Mouse (Mus musculus) limb, embryonic 13.5 days (tissue): ENCODE measurements around the gene Ifi44. TPM values are rescaled to one million over a fixed set of nuclear protein-coding genes. Genes with fewer than 3 reads are reported as not detected.
A peak's percentile ranks its signal among the peaks of the same experiment; 100 is the strongest.

Experiments used
- ATAC-seq: fragments of 200-750 bp; cut with Nextera tagmentation; 2 replicates; pipeline ENCODE4 v1.8.0; 2017; ENCODE audit warnings: low read depth, moderate number of reproducible peaks, moderate TSS enrichment; ENCODE audit not compliant: low FRiP score
- H3K27ac ChIP-seq: fragments of 300-500 bp; sonication (generic); 2 replicates; pipeline ENCODE4 v1.5.1; 2015; ENCODE audit warnings: inconsistent platforms, mild to moderate bottlenecking, moderate library complexity
- H3K27me3 ChIP-seq: fragments of 300-500 bp; sonication (generic); 2 replicates; pipeline ENCODE4 v1.6.1; 2015; ENCODE audit warnings: mild to moderate bottlenecking, inconsistent platforms
- H3K36me3 ChIP-seq: fragments of 300-500 bp; sonication (generic); 2 replicates; pipeline ENCODE4 v1.6.1; 2015; ENCODE audit warnings: inconsistent platforms, mild to moderate bottlenecking, moderate library complexity
- H3K4me1 ChIP-seq: fragments of 300-500 bp; sonication (generic); 2 replicates; pipeline ENCODE4 v1.6.1; 2015; ENCODE audit warnings: inconsistent platforms
- H3K4me2 ChIP-seq: fragments of 300-500 bp; sonication (generic); replicated peaks from 2 replicates; pipeline ENCODE4 v1.6.1; 2015; ENCODE audit warnings: inconsistent platforms, mild to moderate bottlenecking, moderate library complexity
- H3K4me3 ChIP-seq: fragments of 300-500 bp; sonication (generic); 2 replicates; pipeline ENCODE4 v1.5.1; 2015; ENCODE audit warnings: moderate library complexity, mild to moderate bottlenecking, inconsistent platforms
- H3K9ac ChIP-seq: fragments of 300-500 bp; sonication (generic); 2 replicates; pipeline ENCODE4 v1.6.1; 2015; ENCODE audit warnings: mild to moderate bottlenecking, inconsistent platforms
- H3K9me3 ChIP-seq: fragments of 300-500 bp; sonication (generic); 2 replicates; pipeline ENCODE4 v1.6.1; 2016; ENCODE audit warnings: inconsistent platforms
- WGBS: fragments of 180-500 bp; shearing (Covaris S2); methylation state at CpG from one replicate; pipeline ENCODE4 v1.1.7; 2015; 5-methylcytosine and 5-hydroxymethylcytosine counted together
- polyA plus RNA-seq: library from polyadenylated mRNA; unstranded; fragments of >200 nt; fragmentation: Nextera tagmentation; extraction: Ambion mirVana; gene quantifications from 2 replicates; pipeline ENCODE4 v1.2.1, GENCODE M21; 2015

Gene Ifi44
- polyA plus RNA-seq = 0.48 and 0.51 TPM in 2 replicates

DNA sequence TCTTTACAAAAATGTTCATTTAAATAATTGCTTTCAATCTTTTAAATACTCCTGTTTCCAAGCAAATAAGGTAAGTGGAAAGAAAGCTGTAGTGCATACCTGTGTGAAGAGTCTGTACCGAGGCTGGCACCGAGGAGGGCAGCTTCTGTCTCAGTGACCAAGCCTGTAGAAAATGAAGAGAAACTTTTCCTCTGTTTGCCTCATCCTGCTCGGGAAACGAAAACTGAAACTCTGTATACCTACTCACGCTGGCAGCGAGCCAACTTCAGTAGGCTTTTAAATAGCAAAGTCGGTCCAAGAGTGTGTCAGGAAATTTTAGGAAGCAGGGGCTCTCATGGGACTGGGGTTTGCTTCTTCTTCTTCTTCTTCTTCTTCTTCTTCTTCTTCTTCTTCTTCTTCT, at the start of gene Ifi44:
Gene Ifi44 (minus strand): TSS at position 224 of the 400 bp plus-strand sequence.
- Histone ChIP-seq H3K27me3 (no peaks in the 10 kb centered on the region), H3K27ac (no peak within 1 kb of the TSS), H3K4me2 (no peak within 1 kb of the TSS), H3K4me1 (no peaks in the 10 kb centered on the region), H3K9me3 (no peaks in the 10 kb centered on the region), H3K4me3 (no peak within 1 kb of the TSS), H3K9ac (no peak within 1 kb of the TSS), H3K36me3 (no peaks in the 10 kb centered on the region)
- 47% methylated on average over 7 of the region's 7 CpGs for WGBS
- no peak for ATAC-seq

DNA sequence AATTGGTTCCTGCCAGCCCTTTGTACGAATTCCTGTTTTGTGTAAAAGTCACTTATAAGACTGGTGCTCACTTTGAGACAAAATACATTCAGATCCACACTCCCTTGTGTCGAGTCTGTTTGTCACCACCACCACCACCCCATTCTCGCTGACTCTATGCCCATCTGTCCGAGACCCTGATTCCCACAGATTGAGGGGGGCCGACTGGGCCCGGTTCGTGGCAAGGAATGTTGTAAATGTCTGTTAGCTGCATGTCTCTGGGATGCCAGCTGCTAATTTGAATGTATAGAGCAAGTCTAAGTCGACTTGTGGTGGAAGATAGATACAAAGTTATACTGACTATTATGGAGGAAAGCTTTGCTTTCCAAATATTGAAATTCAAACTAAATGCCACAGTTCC, 38.9 kb upstream of the Ifi44 start:
- Histone ChIP-seq H3K27ac (no peak overlapping the region), H3K9ac (no peak overlapping the region), H3K4me3 (no peak overlapping the region), H3K4me1 (no peaks in the 10 kb centered on the region), H3K27me3 (no peaks in the 10 kb centered on the region), H3K36me3 (no peaks in the 10 kb centered on the region), H3K4me2 (no peak overlapping the region), H3K9me3 (no peaks in the 10 kb centered on the region)
- WGBS = 80% methylated on average over 8 of the region's 8 CpGs
- no peak for ATAC-seq

DNA sequence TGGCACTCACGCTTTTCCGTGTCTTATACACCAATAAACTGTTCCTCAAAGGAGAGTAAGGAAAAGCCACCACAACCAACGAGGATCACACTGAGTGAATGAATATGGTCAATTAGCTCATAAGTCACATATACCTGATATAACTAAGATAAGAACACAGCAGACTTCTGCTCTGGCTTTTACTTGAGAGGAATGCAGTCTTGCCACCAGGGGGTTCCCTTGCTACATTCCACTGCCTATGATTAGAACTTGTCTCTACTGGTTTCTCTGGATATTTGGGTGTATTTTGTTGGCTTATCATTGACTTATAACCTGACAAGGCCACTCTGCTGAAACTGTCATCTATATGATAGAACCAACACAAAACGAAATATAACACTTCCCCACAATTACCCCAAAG, 25.3 kb upstream of the Ifi44 start:
- Histone ChIP-seq H3K9ac (no peak overlapping the region), H3K36me3 (no peaks in the 10 kb centered on the region), H3K9me3 (no peaks in the 10 kb centered on the region), H3K27me3 (no peaks in the 10 kb centered on the region), H3K4me1 (no peaks in the 10 kb centered on the region), H3K4me3 (no peak overlapping the region), H3K27ac (no peak overlapping the region), H3K4me2 (no peak overlapping the region)
- 0 out of 2 replicates have a peak, but pooled peaks have one; percentile 11 for ATAC-seq
- WGBS = 70% methylated on average over 4 of the region's 4 CpGs

DNA sequence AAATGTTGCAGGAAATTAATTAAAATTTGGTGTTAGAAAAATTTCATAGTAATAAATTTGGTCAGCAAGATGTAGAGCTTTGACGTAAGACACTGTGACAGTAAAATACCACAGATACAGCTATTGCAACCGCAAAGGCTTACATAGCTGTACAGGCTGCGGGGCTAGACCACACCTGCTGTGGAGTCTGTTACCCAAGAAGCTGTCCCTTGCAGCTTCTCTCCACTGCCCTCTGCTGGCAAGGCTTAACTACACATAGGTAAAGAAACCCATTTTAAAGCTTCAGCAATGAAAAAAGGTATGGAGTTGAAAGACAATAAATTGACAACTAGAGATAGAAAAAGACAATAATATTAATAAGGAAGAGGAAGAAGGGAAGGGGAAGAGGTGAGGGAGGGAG, 21.3 kb upstream of the Ifi44 start:
- Histone ChIP-seq H3K9ac (no peak overlapping the region), H3K9me3 (no peaks in the 10 kb centered on the region), H3K27me3 (no peaks in the 10 kb centered on the region), H3K27ac (no peak overlapping the region), H3K4me2 (no peak overlapping the region), H3K4me1 (no peaks in the 10 kb centered on the region), H3K36me3 (no peaks in the 10 kb centered on the region), H3K4me3 (no peak overlapping the region)
- 56% methylated on average over 3 of the region's 3 CpGs for WGBS
- ATAC-seq = peak; percentile 28; the same call in 1 of the 2 replicates

DNA sequence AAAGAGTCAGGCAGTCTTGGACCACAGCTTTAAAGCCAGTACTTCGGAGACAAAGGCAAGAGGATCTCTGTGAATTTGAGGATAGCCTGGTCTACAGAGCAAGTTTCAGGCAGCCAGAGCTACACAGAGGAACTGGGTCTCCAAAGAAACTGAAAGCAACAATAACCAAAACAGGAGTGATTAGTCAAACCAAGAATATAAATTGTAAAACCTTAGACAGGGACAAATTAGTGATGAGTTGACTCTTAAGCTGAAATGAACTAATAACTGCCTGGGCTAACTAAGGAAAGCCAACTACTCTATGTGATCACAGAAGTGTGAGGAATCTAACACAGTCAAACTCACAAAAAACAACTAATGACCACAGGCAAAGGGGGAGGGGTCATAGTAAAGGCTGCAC, 1.2 kb downstream of the Ifi44 start:
- ATAC-seq = no peak

DNA sequence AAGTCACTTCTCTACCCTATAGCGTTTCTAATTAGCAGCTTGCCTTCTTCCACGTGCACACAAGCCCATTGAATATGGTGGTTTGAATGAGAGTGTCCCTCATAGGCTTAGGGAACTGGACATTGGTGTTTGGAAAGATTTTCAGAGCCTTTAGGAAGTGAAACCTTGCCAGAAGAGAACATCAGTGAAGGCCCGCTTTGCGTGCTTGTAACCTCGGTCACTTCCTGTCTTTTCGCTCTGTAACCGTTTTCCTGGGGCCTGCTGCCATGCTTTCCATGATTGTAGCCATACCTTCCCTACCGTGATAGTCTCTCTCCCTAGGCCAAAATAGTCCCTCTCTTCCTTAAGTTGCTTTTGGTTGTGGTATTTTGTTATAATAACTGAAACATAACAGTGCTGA, 3.7 kb downstream of the Ifi44 start:
- Histone ChIP-seq H3K9me3 (no peaks in the 10 kb centered on the region), H3K4me1 (no peaks in the 10 kb centered on the region), H3K9ac (no peak overlapping the region), H3K36me3 (no peaks in the 10 kb centered on the region), H3K4me3 (no peak overlapping the region), H3K27me3 (no peaks in the 10 kb centered on the region), H3K4me2 (no peak overlapping the region), H3K27ac (no peak overlapping the region)
- no peak for ATAC-seq
- 89% methylated on average over 8 of the region's 8 CpGs for WGBS

More for the DNA sequence above, 1.2 kb downstream of the Ifi44 start:
- Histone ChIP-seq H3K27ac (no peak overlapping the region), H3K9me3 (no peaks in the 10 kb centered on the region), H3K4me3 (no peak overlapping the region), H3K36me3 (no peaks in the 10 kb centered on the region), H3K4me1 (no peaks in the 10 kb centered on the region), H3K4me2 (no peak overlapping the region), H3K27me3 (no peaks in the 10 kb centered on the region), H3K9ac (no peak overlapping the region)
- 87% methylated on average over 1 of the region's 1 CpGs for WGBS

DNA sequence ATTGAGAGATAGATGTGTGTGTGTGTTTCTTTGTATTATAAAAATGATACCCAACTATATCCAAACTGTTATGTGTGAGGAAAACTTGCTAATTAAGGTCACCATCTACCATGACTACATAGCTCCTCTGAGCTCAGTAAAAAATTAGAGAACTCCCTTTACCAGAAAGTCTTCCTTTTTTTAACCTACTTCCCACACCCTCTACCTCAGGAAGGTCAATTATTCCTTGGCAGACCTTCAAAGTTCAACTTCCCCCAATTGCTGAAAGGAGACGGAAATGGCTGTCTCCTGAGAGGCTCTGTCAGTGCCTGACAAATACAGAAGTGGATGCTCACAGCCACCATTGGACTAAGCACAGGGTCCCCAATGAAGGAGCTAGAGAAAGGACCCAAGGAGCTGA, 7.5 kb downstream of the Ifi44 start:
- 66% methylated on average over 1 of the region's 1 CpGs for WGBS

DNA sequence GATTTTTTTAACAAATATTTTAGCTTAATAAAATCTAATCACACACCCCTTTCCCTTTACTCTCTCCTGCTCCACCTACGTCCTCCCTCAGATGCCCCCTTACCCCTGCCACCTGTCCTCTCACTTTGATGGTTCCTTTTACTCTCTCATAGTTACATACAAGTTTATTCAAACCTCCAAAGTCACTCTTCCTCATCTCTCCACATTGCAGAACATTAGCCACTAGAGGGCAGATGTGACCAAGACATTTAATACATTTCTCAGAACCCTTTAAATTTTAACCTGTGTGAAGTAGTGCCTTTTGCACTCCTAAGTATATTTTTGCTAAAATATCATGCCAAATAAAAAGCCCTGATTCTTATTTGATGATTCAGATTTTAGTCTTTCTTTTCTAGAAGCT, 33.5 kb downstream of the Ifi44 start:
- WGBS = 21% methylated on average over 1 of the region's 1 CpGs
- no peaks in the 10 kb centered on the region for H3K36me3 ChIP-seq
- H3K27me3 ChIP-seq = no peaks in the 10 kb centered on the region
- ATAC-seq = peak; percentile 24; the same call in 1 of the 2 replicates
- no peak overlapping the region for H3K4me3 ChIP-seq
- no peak overlapping the region for H3K9ac ChIP-seq
- no peaks in the 10 kb centered on the region for H3K9me3 ChIP-seq
- no peaks in the 10 kb centered on the region for H3K4me1 ChIP-seq
- H3K27ac ChIP-seq = no peak overlapping the region
- H3K4me2 ChIP-seq = no peak overlapping the region

More for the DNA sequence above, 7.5 kb downstream of the Ifi44 start:
- no peak for ATAC-seq
- Histone ChIP-seq H3K9me3 (no peaks in the 10 kb centered on the region), H3K9ac (no peak overlapping the region), H3K4me1 (no peaks in the 10 kb centered on the region), H3K4me2 (no peak overlapping the region), H3K27me3 (no peaks in the 10 kb centered on the region), H3K4me3 (no peak overlapping the region), H3K36me3 (no peaks in the 10 kb centered on the region), H3K27ac (no peak overlapping the region)

DNA sequence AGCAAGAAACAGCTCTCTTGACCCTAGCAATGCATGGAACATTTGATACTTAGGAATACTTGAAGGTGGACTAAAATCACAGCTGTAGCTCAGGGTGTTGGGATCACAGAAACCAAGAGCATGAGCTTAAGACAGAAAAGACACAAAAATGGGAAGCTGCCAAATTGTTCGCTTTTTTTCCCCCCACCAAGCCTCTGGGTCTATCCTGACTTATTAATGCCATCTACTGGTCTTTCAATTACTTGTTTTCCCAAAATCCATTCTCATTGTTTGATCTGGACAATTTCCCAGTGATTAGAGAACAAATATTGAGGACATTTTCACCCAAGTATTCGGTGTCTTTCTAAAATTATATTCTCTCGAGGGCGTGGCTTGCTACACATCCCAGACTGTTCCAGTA, 42.4 kb downstream of the Ifi44 start:
- H3K4me1 ChIP-seq = no peaks in the 10 kb centered on the region
- no peaks in the 10 kb centered on the region for H3K9me3 ChIP-seq
- no peak overlapping the region for H3K27ac ChIP-seq
- no peak for ATAC-seq
- H3K4me2 ChIP-seq = no peak overlapping the region
- no peaks in the 10 kb centered on the region for H3K36me3 ChIP-seq
- H3K9ac ChIP-seq = no peak overlapping the region
- WGBS = 93% methylated on average over 4 of the region's 4 CpGs
- H3K27me3 ChIP-seq = no peaks in the 10 kb centered on the region
- H3K4me3 ChIP-seq = no peak overlapping the region

Other genes starting within 250 kb of the Ifi44 start
- gene Ifi44l, start 12.9 kb upstream of the Ifi44 start, polyA plus RNA-seq = not detected in 2 replicates
- 5.8 and 6.2 TPM in 2 replicates for gene Ptgfr, start 87.7 kb upstream of the Ifi44 start, polyA plus RNA-seq